In genomic region chrX:8193419-8193723, GRCm38 (mm10) we compare ENCODE assay signal across 8 mouse cellular contexts. TPM values are rescaled to one million over a fixed set of nuclear protein-coding genes. Genes with fewer than 3 reads are reported as not detected.
DNase-seq lines count a peak whose midpoint lies in the region; ATAC-seq and TF ChIP-seq lines count a peak whose summit lies in the region.

Gene Ebp, minus strand, starts transcription at chrX:8193512.

- H3K9me3 ChIP-seq in forebrain, embryonic 13.5 days (replicated peaks), result no peaks in the 10 kb centered on the region
- H3K9me3 ChIP-seq in hindbrain, embryonic 10.5 days, result peaks cover 4% of the 10 kb centered on the region; the same call in 1 of the 2 replicates
- H3K9me3 ChIP-seq in midbrain, embryonic 10.5 days (replicated peaks), result 0 out of 2 replicates have a peak, but pooled peaks cover 8% of the 10 kb centered on the region
- H3K9me3 ChIP-seq in stomach, postnatal 0 days (ENCODE audit: control insufficient read depth, low read length), result no peaks in the 10 kb centered on the region

- peak; percentile 61 for ATAC-seq in forebrain, embryonic 13.5 days
- peak; percentile 19; the same call in 1 of the 2 replicates for ATAC-seq in stomach, postnatal 0 days (ENCODE audit: low FRiP score, low TSS enrichment)

- peak; percentile 2 for DNase-seq in embryo, embryonic 11 days
- DNase-seq in embryo, embryonic 9.5 days (ENCODE audit: extremely low spot score), result no peak
- DNase-seq in R1 (ENCODE audit: low read depth, low spot score), result peak; percentile 13
- peak; percentile 6 for DNase-seq in hindbrain, embryonic 10.5 days (ENCODE audit: low spot score)
- peak; percentile 33 to 49 for DNase-seq in left cerebral cortex, adult 9 months (ENCODE audit: low spot score in 2 of 2)
- DNase-seq in midbrain, embryonic 10.5 days (ENCODE audit: low spot score), result no peak
- no peak for DNase-seq in stomach, postnatal 0 days (ENCODE audit: low spot score)

- H3K27ac ChIP-seq in forebrain, embryonic 13.5 days, result peak within 1 kb of the TSS; percentile 51; the same call in 1 of the 2 replicates
- peak within 1 kb of the TSS; percentile 87 for H3K27ac ChIP-seq in hindbrain, embryonic 10.5 days
- H3K27ac ChIP-seq in midbrain, embryonic 10.5 days (replicated peaks), result peak within 1 kb of the TSS; percentile 88
- 0 out of 2 replicates have a peak within 1 kb of the TSS, but pooled peaks have one; percentile 13 for H3K27ac ChIP-seq in stomach, postnatal 0 days (replicated peaks)

- peak within 1 kb of the TSS; percentile 48 for H3K4me3 ChIP-seq in forebrain, embryonic 13.5 days
- H3K4me3 ChIP-seq in hindbrain, embryonic 10.5 days, result peak within 1 kb of the TSS; percentile 63
- peak within 1 kb of the TSS; percentile 62 for H3K4me3 ChIP-seq in midbrain, embryonic 10.5 days
- peak within 1 kb of the TSS; percentile 51 for H3K4me3 ChIP-seq in stomach, postnatal 0 days (ENCODE audit: low read depth, low read length)

- no peak for TF ChIP-seq CTCF in stomach, postnatal 0 days (IDR thresholded peaks at IDR 0.05; ENCODE audit: low read depth)

- no peak for TF ChIP-seq EP300 in stomach, postnatal 0 days (optimal IDR thresholded peaks at IDR 0.05)

- H3K9ac ChIP-seq in forebrain, embryonic 13.5 days, result peak within 1 kb of the TSS; percentile 68
- peak within 1 kb of the TSS; percentile 56 for H3K9ac ChIP-seq in stomach, postnatal 0 days (ENCODE audit: low read length)

- no peaks in the 10 kb centered on the region for H3K36me3 ChIP-seq in forebrain, embryonic 13.5 days (ENCODE audit: poor library complexity, severe bottlenecking)
- H3K36me3 ChIP-seq in hindbrain, embryonic 10.5 days, result no peaks in the 10 kb centered on the region
- no peaks in the 10 kb centered on the region for H3K36me3 ChIP-seq in midbrain, embryonic 10.5 days
- no peaks in the 10 kb centered on the region for H3K36me3 ChIP-seq in stomach, postnatal 0 days (ENCODE audit: control insufficient read depth, insufficient read depth, low read length)

- H3K4me2 ChIP-seq in forebrain, embryonic 13.5 days, result peak within 1 kb of the TSS; percentile 61
- H3K4me2 ChIP-seq in stomach, postnatal 0 days (replicated peaks; ENCODE audit: low read depth), result peak within 1 kb of the TSS; percentile 62

- no peaks in the 10 kb centered on the region for H3K27me3 ChIP-seq in forebrain, embryonic 13.5 days
- H3K27me3 ChIP-seq in hindbrain, embryonic 10.5 days (ENCODE audit: insufficient read depth, poor library complexity, severe bottlenecking), result no peaks in the 10 kb centered on the region
- no peaks in the 10 kb centered on the region for H3K27me3 ChIP-seq in midbrain, embryonic 10.5 days (ENCODE audit: low read depth, poor library complexity, severe bottlenecking)
- no peaks in the 10 kb centered on the region for H3K27me3 ChIP-seq in stomach, postnatal 0 days (ENCODE audit: control insufficient read depth, insufficient read depth, low read length)

- no peaks in the 10 kb centered on the region for H3K4me1 ChIP-seq in forebrain, embryonic 13.5 days
- peaks cover 6% of the 10 kb centered on the region; the same call in 1 of the 2 replicates for H3K4me1 ChIP-seq in hindbrain, embryonic 10.5 days (replicated peaks)
- H3K4me1 ChIP-seq in midbrain, embryonic 10.5 days, result peaks cover 6% of the 10 kb centered on the region; the same call in 1 of the 2 replicates
- H3K4me1 ChIP-seq in stomach, postnatal 0 days (replicated peaks; ENCODE audit: control insufficient read depth, insufficient read depth), result no peaks in the 10 kb centered on the region

- WGBS in forebrain, embryonic 13.5 days, result 27% methylated on average over 10 of the region's 10 CpGs
- WGBS in hindbrain, embryonic 10.5 days, result 26% methylated on average over 10 of the region's 10 CpGs
- 18% methylated on average over 10 of the region's 10 CpGs for WGBS in midbrain, embryonic 10.5 days
- WGBS in stomach, postnatal 0 days, result 31% methylated on average over 10 of the region's 10 CpGs

RNA-seq across cellular contexts. Expression of gene Ebp, which starts in this region (rescaled TPM):
- 21.2 and 21.5 TPM in 2 replicates for polyA plus RNA-seq in forebrain, embryonic 13.5 days (2015; fragmentation: Nextera tagmentation; extraction: Ambion mirVana)
- polyA plus RNA-seq in hindbrain, embryonic 10.5 days (2016; fragmentation: Nextera tagmentation; extraction: Ambion mirVana), result 37.4 and 40.3 TPM in 2 replicates
- polyA plus RNA-seq in midbrain, embryonic 10.5 days (2016; fragmentation: Nextera tagmentation; extraction: Ambion mirVana), result 35.1 TPM in 2 replicates
- 75.4 and 85.7 TPM in 2 replicates for polyA plus RNA-seq in stomach, postnatal 0 days (2015; fragmentation: Nextera tagmentation; extraction: Ambion mirVana)

Comparison
In these comparisons a context has a peak if more than half of its experiments do, and no peak if none do; other contexts are left out.
1. DNase-seq: peak in embryo, embryonic 11 days (single experiment), R1 (single experiment), hindbrain, embryonic 10.5 days (single experiment) and left cerebral cortex, adult 9 months (2 of 2); none in embryo, embryonic 9.5 days (single experiment), midbrain, embryonic 10.5 days (single experiment) and stomach, postnatal 0 days (single experiment).
2. H3K27ac ChIP-seq: peak in every context shown above with its lines; median percentile 88 in midbrain, embryonic 10.5 days; 87 in hindbrain, embryonic 10.5 days; 51 in forebrain, embryonic 13.5 days; 13 in stomach, postnatal 0 days.
3. Peak in every context shown above with its lines, with median percentiles within 50 percentile points of each other: H3K4me3 ChIP-seq.